Mouse (Mus musculus): Measurements from ENCODE around the gene Iffo2.
"Not testable (repeated sequence)": the region's sequence is repeated elsewhere in the genome, so short reads cannot be mapped to it uniquely, and the experiment has no call there.

The Iffo2 gene

GRCm38 (mm10) chr4:139530248-139530647 lies at the start of gene Iffo2:
Gene Iffo2, plus strand, starts transcription at chr4:139530548.
- CTCF ChIA-PET: interaction anchor here in 1 of 4 experiments (1.1 kb wide), 1 partner anchor 69 kb away, joined by 3 read pairs; no protein-coding TSS in a partner anchor
- POLR2A ChIA-PET: not testable (repeated sequence)

GRCm38 (mm10) chr4:139481400-139481799 lies 48.9 kb upstream of the Iffo2 start:
- CTCF ChIA-PET: interaction anchor here (0.6 to 4.6 kb wide), 10 partner anchors 10 to 155 kb away, joined by 3 to 17 read pairs (median 4); partner anchors contain the start of gene Gm21969 (in 2 of the 4)
- POLR2A ChIA-PET: interaction anchor here in 2 of 4 experiments (0.6 to 2.0 kb wide), 7 partner anchors 9 to 141 kb away, joined by 3 to 9 read pairs (median 4); partner anchors contain the start of gene Aldh4a1 (in 1 of the 2)

- ChIA-PET CTCF (interaction anchor here in 3 of 4 experiments (0.6 to 1.6 kb wide), 4 partner anchors 54 to 128 kb away, joined by 3 to 12 read pairs (median 4); no protein-coding TSS in a partner anchor), POLR2A (interaction anchor here in 2 of 4 experiments (0.7 to 1.5 kb wide), 7 partner anchors 9 to 145 kb away, joined by 3 to 4 read pairs (median 3); no protein-coding TSS in a partner anchor)
Measured at GRCm38 (mm10) chr4:139483461-139484105, 46.8 kb upstream of the Iffo2 start.

- ChIA-PET CTCF (interaction anchor here in 3 of 4 experiments (0.5 to 1.6 kb wide), 5 partner anchors 8 to 388 kb away, joined by 3 to 4 read pairs (median 3); no protein-coding TSS in a partner anchor), POLR2A (interaction anchor here in 2 of 4 experiments (1.0 to 1.5 kb wide), 6 partner anchors 9 to 139 kb away, joined by 3 to 4 read pairs (median 3); no protein-coding TSS in a partner anchor)
Measured at GRCm38 (mm10) chr4:139484496-139484895, 45.9 kb upstream of the Iffo2 start.

- ChIA-PET CTCF (interaction anchor here (0.6 to 3.1 kb wide), 19 partner anchors 9 to 295 kb away, joined by 3 to 9 read pairs (median 4); partner anchors contain the start of genes Gm21969 (in 2 of the 4) and Capzb (in 1 of the 4)), POLR2A (interaction anchor here in 3 of 4 experiments (0.5 to 2.4 kb wide), 25 partner anchors 9 to 806 kb away, joined by 3 to 9 read pairs (median 3); partner anchors contain the start of genes Akr7a5 (in 1 of the 3), Aldh4a1 (in 1 of the 3), Emc1 (in 1 of the 3) and Mrto4 (in 1 of the 3))
Measured at GRCm38 (mm10) chr4:139487085-139487484, 43.3 kb upstream of the Iffo2 start.

- ChIA-PET CTCF (interaction anchor here in 3 of 4 experiments (0.6 to 3.1 kb wide), 11 partner anchors 17 to 371 kb away, joined by 3 to 10 read pairs (median 4); partner anchors contain the start of gene Gm21969 (in 1 of the 3)), POLR2A (interaction anchor here in 3 of 4 experiments (0.6 to 2.4 kb wide), 22 partner anchors 8 to 396 kb away, joined by 3 to 9 read pairs (median 4); partner anchors contain the start of genes Aldh4a1 (in 2 of the 3), Gm21969 (in 2 of the 3), Akr7a5 (in 1 of the 3) and Nbl1 (in 1 of the 3))
Measured at GRCm38 (mm10) chr4:139488325-139488724, 42.0 kb upstream of the Iffo2 start.

GRCm38 (mm10) chr4:139489946-139490345 lies 40.4 kb upstream of the Iffo2 start:
- POLR2A ChIA-PET: interaction anchor here in 3 of 4 experiments (1.1 to 1.8 kb wide), 5 partner anchors 8 to 152 kb away, joined by 3 to 7 read pairs (median 4); no protein-coding TSS in a partner anchor
- CTCF ChIA-PET: interaction anchor here in 3 of 4 experiments (0.5 to 1.9 kb wide), 5 partner anchors 20 to 599 kb away, joined by 3 to 10 read pairs (median 4); no protein-coding TSS in a partner anchor

- CTCF ChIA-PET: interaction anchor here in 3 of 4 experiments (0.5 to 1.9 kb wide), 6 partner anchors 10 to 598 kb away, joined by 3 to 10 read pairs (median 4); no protein-coding TSS in a partner anchor
- POLR2A ChIA-PET: interaction anchor here in 2 of 4 experiments (1.4 to 1.8 kb wide), 4 partner anchors 9 to 140 kb away, joined by 3 to 6 read pairs (median 4); no protein-coding TSS in a partner anchor
Measured at GRCm38 (mm10) chr4:139490413-139491055, 39.8 kb upstream of the Iffo2 start.

- POLR2A ChIA-PET: interaction anchor here in 3 of 4 experiments (0.6 to 1.8 kb wide), 5 partner anchors 8 to 172 kb away, joined by 3 to 6 read pairs (median 4); no protein-coding TSS in a partner anchor
- CTCF ChIA-PET: interaction anchor here in 3 of 4 experiments (0.8 to 1.1 kb wide), 3 partner anchors 11 to 125 kb away, joined by 4 read pairs; no protein-coding TSS in a partner anchor
Measured at GRCm38 (mm10) chr4:139491541-139492170, 38.7 kb upstream of the Iffo2 start.

- POLR2A ChIA-PET: interaction anchor here in 1 of 4 experiments (1.0 kb wide), 1 partner anchor 8 kb away, joined by 3 read pairs; no protein-coding TSS in a partner anchor
Measured at GRCm38 (mm10) chr4:139492258-139492833, 38.0 kb upstream of the Iffo2 start.

GRCm38 (mm10) chr4:139493227-139494025 lies 36.9 kb upstream of the Iffo2 start:
- CTCF ChIA-PET: interaction anchor here in 3 of 4 experiments (0.6 to 1.5 kb wide), 6 partner anchors 9 to 539 kb away, joined by 3 to 5 read pairs (median 3); partner anchors contain the start of gene Gm21969 (in 1 of the 3)
- POLR2A ChIA-PET: interaction anchor here in 1 of 4 experiments (0.9 to 2.3 kb wide), 4 partner anchors 8 to 148 kb away, joined by 3 to 6 read pairs (median 4); no protein-coding TSS in a partner anchor

More at GRCm38 (mm10) chr4:139492258-139492833, 38.0 kb upstream of the Iffo2 start:
- CTCF ChIA-PET: interaction anchor here in 3 of 4 experiments (0.6 to 1.5 kb wide), 4 partner anchors 8 to 125 kb away, joined by 3 to 5 read pairs (median 4); partner anchors contain the start of gene Gm21969 (in 1 of the 3)

- ChIA-PET CTCF (interaction anchor here in 3 of 4 experiments (0.6 to 2.1 kb wide), 9 partner anchors 21 to 377 kb away, joined by 3 to 9 read pairs (median 4); partner anchors contain the start of gene Gm21969 (in 1 of the 3)), POLR2A (interaction anchor here in 3 of 4 experiments (1.0 to 1.4 kb wide), 7 partner anchors 13 to 122 kb away, joined by 3 to 5 read pairs (median 3); partner anchors contain the start of gene Aldh4a1 (in 2 of the 3))
Measured at GRCm38 (mm10) chr4:139500814-139501213, 29.5 kb upstream of the Iffo2 start.

- POLR2A ChIA-PET: no interaction called here
- CTCF ChIA-PET: interaction anchor here in 2 of 4 experiments (1.2 to 2.1 kb wide), 4 partner anchors 31 to 135 kb away, joined by 3 to 9 read pairs (median 5); no protein-coding TSS in a partner anchor
Measured at GRCm38 (mm10) chr4:139501702-139502101, 28.6 kb upstream of the Iffo2 start.

- ChIA-PET CTCF (interaction anchor here in 2 of 4 experiments (0.9 to 1.0 kb wide), 2 partner anchors 99 to 108 kb away, joined by 3 to 5 read pairs; partner anchors contain the start of gene Gm21969 (in 1 of the 2)), POLR2A (no interaction called here)
Measured at GRCm38 (mm10) chr4:139503919-139504318, 26.4 kb upstream of the Iffo2 start.

- ChIA-PET CTCF (interaction anchor here (0.6 to 2.0 kb wide), 20 partner anchors 13 to 599 kb away, joined by 3 to 9 read pairs (median 3); partner anchors contain the start of genes Gm21969 (in 2 of the 4) and Aldh4a1 (in 1 of the 4)), POLR2A (interaction anchor here in 2 of 4 experiments (0.6 to 0.9 kb wide), 3 partner anchors 87 to 316 kb away, joined by 3 read pairs; no protein-coding TSS in a partner anchor)
Measured at GRCm38 (mm10) chr4:139505716-139506115, 24.6 kb upstream of the Iffo2 start.
